Mouse (Mus musculus) intestine, embryonic 16.5 days (tissue): ENCODE measurements around the gene Apbb2. TPM values are rescaled to one million over a fixed set of nuclear protein-coding genes. Genes with fewer than 3 reads are reported as not detected.

ENCODE experiments used
- polyA plus RNA-seq: library from polyadenylated mRNA; unstranded; fragments of >200 nt; fragmentation: Nextera tagmentation; extraction: Ambion mirVana; gene quantifications from 2 replicates; pipeline ENCODE4 v1.2.1, GENCODE M21; 2015

Apbb2 gene
- polyA plus RNA-seq, 1 experiment from 2014 or later = 31.2 TPM

Other genes starting within 250 kb of the Apbb2 start
- gene Uchl1, start 57.3 kb upstream of the Apbb2 start, polyA plus RNA-seq = 75.0 and 89.7 TPM in 2 replicates
- gene Limch1, start 127.0 kb upstream of the Apbb2 start, polyA plus RNA-seq = 7.5 and 8.5 TPM in 2 replicates